In genomic region chr4:32916689-32917385, GRCm38 (mm10) we compare ENCODE assay signal across 11 mouse cellular contexts. TPM values are rescaled to one million over a fixed set of nuclear protein-coding genes. Genes with fewer than 3 reads are reported as not detected.
DNase-seq lines count a peak whose midpoint lies in the region; ATAC-seq lines count a peak whose summit lies in the region.
"Had no signal": no experiment of that assay in that cellular context is flagged by ENCODE, and none has a peak within 500 bp of the region (broad histone marks: within the 10 kb centered on the region; RNA-seq: fewer than 3 reads in every experiment).

No protein-coding gene starts in this region.

- WGBS in neural tube, embryonic 13.5 days = 59% methylated on average over 6 of the region's 6 CpGs
- 56% methylated on average over 6 of the region's 6 CpGs for WGBS in intestine, embryonic 14.5 days
- WGBS in stomach, embryonic 16.5 days = 52% methylated on average over 6 of the region's 6 CpGs

- no peaks in the 10 kb centered on the region for H3K27me3 ChIP-seq in neural tube, embryonic 13.5 days
- H3K27me3 ChIP-seq in intestine, embryonic 14.5 days (replicated peaks; ENCODE audit: control insufficient read depth, insufficient read depth, low read length) = no peaks in the 10 kb centered on the region
- H3K27me3 ChIP-seq in stomach, embryonic 16.5 days (ENCODE audit: control insufficient read depth, insufficient read depth, low read length) = no peaks in the 10 kb centered on the region
- H3K27me3 ChIP-seq: embryonic facial prominence, embryonic 12.5 days had no signal

- no peak overlapping the region for H3K9ac ChIP-seq in neural tube, embryonic 13.5 days
- no peak overlapping the region for H3K9ac ChIP-seq in intestine, embryonic 14.5 days (ENCODE audit: low read length)
- H3K9ac ChIP-seq in stomach, embryonic 16.5 days (ENCODE audit: low read length) = no peak overlapping the region
- H3K9ac ChIP-seq: embryonic facial prominence, embryonic 12.5 days had no signal

- no peak overlapping the region for H3K4me3 ChIP-seq in neural tube, embryonic 13.5 days
- H3K4me3 ChIP-seq in intestine, embryonic 14.5 days (ENCODE audit: low read depth, low read length) = no peak overlapping the region
- H3K4me3 ChIP-seq in stomach, embryonic 16.5 days (replicated peaks; ENCODE audit: low read length) = no peak overlapping the region
- H3K4me3 ChIP-seq: embryonic facial prominence, embryonic 12.5 days had no signal

- H3K4me1 ChIP-seq in neural tube, embryonic 13.5 days (replicated peaks) = peaks cover 42% of the 10 kb centered on the region
- H3K4me1 ChIP-seq in intestine, embryonic 14.5 days (replicated peaks; ENCODE audit: control insufficient read depth, insufficient read depth, low read length) = no peaks in the 10 kb centered on the region
- H3K4me1 ChIP-seq in stomach, embryonic 16.5 days (ENCODE audit: control insufficient read depth, insufficient read depth, low read length) = 0 out of 2 replicates have a peak, but pooled peaks cover 10% of the 10 kb centered on the region

- H3K36me3 ChIP-seq in neural tube, embryonic 13.5 days = no peaks in the 10 kb centered on the region
- no peaks in the 10 kb centered on the region for H3K36me3 ChIP-seq in intestine, embryonic 14.5 days (ENCODE audit: control insufficient read depth, insufficient read depth, low read length)
- no peaks in the 10 kb centered on the region for H3K36me3 ChIP-seq in stomach, embryonic 16.5 days (ENCODE audit: control insufficient read depth, insufficient read depth, low read length)
- H3K36me3 ChIP-seq: embryonic facial prominence, embryonic 12.5 days; G1E had no signal

- no peak for ATAC-seq in neural tube, embryonic 13.5 days (ENCODE audit: low read depth)
- 0 out of 2 replicates have a peak, but pooled peaks have one; percentile 53 for ATAC-seq in intestine, embryonic 14.5 days (replicated peaks; ENCODE audit: low FRiP score, low TSS enrichment, low read depth)
- peak; percentile 80 for ATAC-seq in stomach, embryonic 16.5 days (ENCODE audit: insufficient read depth, low FRiP score)

- no peaks in the 10 kb centered on the region for H3K9me3 ChIP-seq in neural tube, embryonic 13.5 days
- no peaks in the 10 kb centered on the region for H3K9me3 ChIP-seq in intestine, embryonic 14.5 days (ENCODE audit: control insufficient read depth, low read length)
- H3K9me3 ChIP-seq in stomach, embryonic 16.5 days (replicated peaks; ENCODE audit: control insufficient read depth, low read length) = no peaks in the 10 kb centered on the region
- H3K9me3 ChIP-seq: embryonic facial prominence, embryonic 12.5 days; G1E had no signal

- peak overlapping the region; percentile 59; the same call in 1 of the 2 replicates for H3K27ac ChIP-seq in neural tube, embryonic 13.5 days (replicated peaks)
- no peak overlapping the region for H3K27ac ChIP-seq in intestine, embryonic 14.5 days (ENCODE audit: low read depth)
- peak overlapping the region; percentile 43; the same call in 1 of the 2 replicates for H3K27ac ChIP-seq in stomach, embryonic 16.5 days (ENCODE audit: low read length)

- no peak overlapping the region for H3K4me2 ChIP-seq in neural tube, embryonic 13.5 days
- H3K4me2 ChIP-seq in intestine, embryonic 14.5 days (ENCODE audit: low read length) = no peak overlapping the region
- no peak overlapping the region for H3K4me2 ChIP-seq in stomach, embryonic 16.5 days (ENCODE audit: low read depth, low read length)
- H3K4me2 ChIP-seq: embryonic facial prominence, embryonic 12.5 days had no signal

- no peak for DNase-seq in neural tube, embryonic 10.5 days (ENCODE audit: extremely low spot score, low spot score)
- DNase-seq in intestine, embryonic 14.5 days (ENCODE audit: low spot score) = no peak
- DNase-seq in kidney, postnatal 4 days = peak; percentile 42 to 61
- no peak for DNase-seq in thymus, postnatal 10 days (ENCODE audit: low spot score in 2 of 2)
- DNase-seq in urinary bladder, postnatal 10 days (ENCODE audit: low spot score) = no peak
- DNase-seq: gastrocnemius, postnatal 10 days; spleen, adult 18-20 months had no signal

RNA-seq across cellular contexts. Expression of gene Ankrd6, which starts 33.8 kb away (rescaled TPM):
- 20.1 and 20.5 TPM in 2 replicates for polyA plus RNA-seq in neural tube, embryonic 13.5 days (2015; fragmentation: Nextera tagmentation; extraction: Ambion mirVana)
- 5.0 and 6.1 TPM in 2 replicates for polyA plus RNA-seq in intestine, embryonic 14.5 days (2014; fragmentation: Nextera tagmentation; extraction: Ambion mirVana)
- 5.6 and 6.3 TPM in 2 replicates for polyA plus RNA-seq in stomach, embryonic 16.5 days (2015; fragmentation: Nextera tagmentation; extraction: Ambion mirVana)

Comparison
In these comparisons a context has a peak if more than half of its experiments do, and no peak if none do; other contexts are left out.
1. DNase-seq: peak in kidney, postnatal 4 days (2 of 2); none in neural tube, embryonic 10.5 days (single experiment), intestine, embryonic 14.5 days (single experiment), thymus, postnatal 10 days (0 of 2) and urinary bladder, postnatal 10 days (single experiment).